Mouse (Mus musculus): ENCODE measurements at regions not wholly inside any gene's neighbourhood (a gene's known extent, or its start where the extent isn't known, plus 50 kb on each side); places are given as distances from the start of the nearest gene placed in this dataset.

GRCm38 (mm10) chr13:51937898-51938297 lies 91.4 kb downstream of the Gadd45g start:
- H3K9ac ChIP-seq = no peak overlapping the region
- no peak for ATAC-seq
- no peak overlapping the region for H3K27ac ChIP-seq
- no peak overlapping the region for H3K4me2 ChIP-seq (replicated peaks)
- H3K4me1 ChIP-seq (replicated peaks) = no peaks in the 10 kb centered on the region
- no peaks in the 10 kb centered on the region for H3K9me3 ChIP-seq
- 28% methylated on average over 7 of the region's 7 CpGs for WGBS
- no peak overlapping the region for H3K4me3 ChIP-seq (replicated peaks)
- no peaks in the 10 kb centered on the region for H3K36me3 ChIP-seq
- no peaks in the 10 kb centered on the region for H3K27me3 ChIP-seq (replicated peaks)

- H3K9me3 ChIP-seq = no peaks in the 10 kb centered on the region
- no peak overlapping the region for H3K4me3 ChIP-seq (replicated peaks)
- no peaks in the 10 kb centered on the region for H3K4me1 ChIP-seq (replicated peaks)
- WGBS = 85% methylated on average over 4 of the region's 4 CpGs
- H3K36me3 ChIP-seq = no peaks in the 10 kb centered on the region
- H3K4me2 ChIP-seq (replicated peaks) = no peak overlapping the region
- no peaks in the 10 kb centered on the region for H3K27me3 ChIP-seq (replicated peaks)
- ATAC-seq = no peak
- H3K27ac ChIP-seq = no peak overlapping the region
- no peak overlapping the region for H3K9ac ChIP-seq
These were observed 92.8 kb downstream of the Gadd45g start for GRCm38 (mm10) chr13:51939262-51939661.

GRCm38 (mm10) chr13:51939715-51940114 lies 93.2 kb downstream of the Gadd45g start:
- no peak overlapping the region for H3K4me2 ChIP-seq (replicated peaks)
- ATAC-seq = no peak
- H3K27me3 ChIP-seq (replicated peaks) = no peaks in the 10 kb centered on the region
- H3K36me3 ChIP-seq = no peaks in the 10 kb centered on the region
- no peaks in the 10 kb centered on the region for H3K9me3 ChIP-seq
- H3K4me1 ChIP-seq (replicated peaks) = no peaks in the 10 kb centered on the region
- H3K27ac ChIP-seq = no peak overlapping the region
- WGBS = 92% methylated on average over 6 of the region's 6 CpGs
- H3K9ac ChIP-seq = no peak overlapping the region
- H3K4me3 ChIP-seq (replicated peaks) = no peak overlapping the region

DNA sequence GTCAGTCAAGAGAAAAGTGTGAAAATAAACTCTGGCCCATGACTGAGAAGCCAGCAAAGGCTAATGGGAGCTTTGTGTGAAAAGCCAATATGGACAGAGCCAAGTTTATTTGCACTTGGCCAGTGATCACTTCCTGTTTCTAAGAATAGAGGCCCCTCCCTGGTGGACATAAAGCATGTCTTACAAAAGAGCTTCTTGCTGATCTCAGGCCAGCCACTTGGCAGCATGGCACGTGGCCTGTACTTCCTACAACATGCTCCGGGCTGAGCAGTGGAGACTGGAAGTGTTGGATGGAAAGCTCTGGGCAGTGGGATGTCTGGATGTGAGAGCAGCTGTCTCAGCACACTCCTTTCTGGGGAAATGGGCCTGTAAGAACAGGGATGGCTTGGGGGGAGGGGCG lies 99.7 kb downstream of the Gadd45g start:
- Histone ChIP-seq H3K9ac (no peak overlapping the region), H3K27ac (no peak overlapping the region), H3K9me3 (no peaks in the 10 kb centered on the region), H3K4me2 (replicated peaks) (no peak overlapping the region), H3K27me3 (replicated peaks) (no peaks in the 10 kb centered on the region), H3K4me1 (replicated peaks) (no peaks in the 10 kb centered on the region), H3K4me3 (replicated peaks) (no peak overlapping the region), H3K36me3 (no peaks in the 10 kb centered on the region)
- WGBS = 57% methylated on average over 3 of the region's 3 CpGs
- peak; percentile 71 for ATAC-seq

DNA sequence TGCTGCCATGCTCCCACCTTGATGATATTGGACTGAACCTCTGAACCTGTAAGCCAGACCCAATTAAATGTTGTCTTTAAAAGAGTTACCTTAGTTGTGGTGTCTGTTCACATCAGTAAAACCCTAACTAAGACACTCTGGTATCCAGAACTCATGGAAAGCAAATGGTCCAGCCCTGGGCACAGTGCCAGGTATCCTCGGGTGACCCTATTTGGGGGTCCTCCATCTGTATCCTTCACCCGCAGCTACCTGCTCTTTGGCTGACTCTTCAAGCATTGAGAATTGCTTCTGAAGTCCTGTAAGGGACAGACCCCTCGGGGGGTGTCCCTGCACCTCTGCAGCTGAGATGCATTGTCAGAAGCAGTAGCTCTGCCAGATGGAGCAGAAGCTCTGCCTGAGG lies 102.4 kb downstream of the Gadd45g start:
- H3K4me1 ChIP-seq (replicated peaks) = 0 out of 2 replicates have a peak, but pooled peaks cover 3% of the 10 kb centered on the region
- H3K4me3 ChIP-seq (replicated peaks) = no peak overlapping the region

GRCm38 (mm10) chr13:51951506-51952038 lies 105.1 kb downstream of the Gadd45g start:
- no peak for ATAC-seq
- Histone ChIP-seq H3K27me3 (replicated peaks) (no peaks in the 10 kb centered on the region), H3K36me3 (no peaks in the 10 kb centered on the region), H3K27ac (no peak overlapping the region), H3K4me2 (replicated peaks) (no peak overlapping the region), H3K4me1 (replicated peaks) (0 out of 2 replicates have a peak, but pooled peaks cover 3% of the 10 kb centered on the region), H3K9ac (no peak overlapping the region), H3K4me3 (replicated peaks) (no peak overlapping the region), H3K9me3 (no peaks in the 10 kb centered on the region)
- WGBS = 82% methylated on average over 7 of the region's 7 CpGs

More for the DNA sequence above, 102.4 kb downstream of the Gadd45g start:
- 87% methylated on average over 3 of the region's 3 CpGs for WGBS
- no peak overlapping the region for H3K27ac ChIP-seq
- no peak overlapping the region for H3K4me2 ChIP-seq (replicated peaks)
- no peak for ATAC-seq
- H3K9me3 ChIP-seq = no peaks in the 10 kb centered on the region
- H3K27me3 ChIP-seq (replicated peaks) = no peaks in the 10 kb centered on the region
- H3K9ac ChIP-seq = no peak overlapping the region
- H3K36me3 ChIP-seq = no peaks in the 10 kb centered on the region

- no peak for ATAC-seq
- no peaks in the 10 kb centered on the region for H3K27me3 ChIP-seq (replicated peaks)
- no peak overlapping the region for H3K27ac ChIP-seq
- H3K4me1 ChIP-seq (replicated peaks) = 0 out of 2 replicates have a peak, but pooled peaks cover 5% of the 10 kb centered on the region
- H3K9me3 ChIP-seq = no peaks in the 10 kb centered on the region
- no peak overlapping the region for H3K4me3 ChIP-seq (replicated peaks)
- no peak overlapping the region for H3K9ac ChIP-seq
- H3K36me3 ChIP-seq = no peaks in the 10 kb centered on the region
- WGBS = 63% methylated on average over 4 of the region's 4 CpGs
- no peak overlapping the region for H3K4me2 ChIP-seq (replicated peaks)
These were observed 106.6 kb downstream of the Gadd45g start for GRCm38 (mm10) chr13:51953084-51953483.

DNA sequence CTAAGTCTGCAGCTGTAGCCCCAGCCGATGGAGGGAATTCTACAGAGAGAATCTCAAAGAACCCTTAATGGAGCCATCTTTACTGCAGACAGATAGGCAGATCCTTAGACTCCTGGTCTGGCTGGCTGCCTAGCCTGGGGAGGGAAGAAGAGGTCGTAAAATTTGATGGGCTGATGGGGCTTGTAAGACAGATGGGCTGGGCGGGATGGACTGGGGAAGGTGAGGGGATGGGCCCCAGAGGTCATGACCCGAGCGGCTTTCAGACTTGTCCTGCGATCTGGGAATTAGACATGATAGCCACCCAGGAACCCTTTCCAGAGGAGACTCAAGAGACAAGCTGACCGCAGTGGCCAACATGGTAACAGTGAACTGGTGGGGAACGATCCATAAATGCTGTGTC lies 107.1 kb downstream of the Gadd45g start:
- Histone ChIP-seq H3K4me3 (replicated peaks) (no peak overlapping the region), H3K4me1 (replicated peaks) (0 out of 2 replicates have a peak, but pooled peaks cover 8% of the 10 kb centered on the region), H3K9me3 (no peaks in the 10 kb centered on the region), H3K27ac (no peak overlapping the region), H3K4me2 (replicated peaks) (no peak overlapping the region), H3K36me3 (no peaks in the 10 kb centered on the region), H3K9ac (no peak overlapping the region), H3K27me3 (replicated peaks) (no peaks in the 10 kb centered on the region)
- no peak for ATAC-seq
- WGBS = 51% methylated on average over 8 of the region's 8 CpGs

GRCm38 (mm10) chr13:51957101-51957500 lies 110.6 kb downstream of the Gadd45g start:
- WGBS = 48% methylated on average over 8 of the region's 8 CpGs
- Histone ChIP-seq H3K36me3 (no peaks in the 10 kb centered on the region), H3K4me1 (replicated peaks) (peaks cover 12% of the 10 kb centered on the region; the same call in 1 of the 2 replicates), H3K27me3 (replicated peaks) (no peaks in the 10 kb centered on the region), H3K4me3 (replicated peaks) (no peak overlapping the region), H3K4me2 (replicated peaks) (no peak overlapping the region), H3K9ac (no peak overlapping the region), H3K9me3 (no peaks in the 10 kb centered on the region), H3K27ac (no peak overlapping the region)
- no peak for ATAC-seq

GRCm38 (mm10) chr13:51959591-51959990 lies 113.1 kb downstream of the Gadd45g start:
- peaks cover 25% of the 10 kb centered on the region for H3K4me1 ChIP-seq (replicated peaks)
- no peaks in the 10 kb centered on the region for H3K27me3 ChIP-seq (replicated peaks)
- WGBS = 78% methylated on average over 8 of the region's 8 CpGs
- no peaks in the 10 kb centered on the region for H3K36me3 ChIP-seq
- H3K9me3 ChIP-seq = no peaks in the 10 kb centered on the region
- H3K4me3 ChIP-seq (replicated peaks) = no peak overlapping the region
- no peak for ATAC-seq
- no peak overlapping the region for H3K27ac ChIP-seq
- H3K9ac ChIP-seq = no peak overlapping the region
- H3K4me2 ChIP-seq (replicated peaks) = no peak overlapping the region

- H3K27me3 ChIP-seq (replicated peaks) = no peaks in the 10 kb centered on the region
- peaks cover 30% of the 10 kb centered on the region for H3K4me1 ChIP-seq (replicated peaks)
- H3K4me3 ChIP-seq (replicated peaks) = no peak overlapping the region
- no peaks in the 10 kb centered on the region for H3K36me3 ChIP-seq
- ATAC-seq = no peak
- H3K27ac ChIP-seq = no peak overlapping the region
- H3K4me2 ChIP-seq (replicated peaks) = no peak overlapping the region
- 85% methylated on average over 4 of the region's 4 CpGs for WGBS
- no peak overlapping the region for H3K9ac ChIP-seq
- no peaks in the 10 kb centered on the region for H3K9me3 ChIP-seq
These were observed 113.8 kb downstream of the Gadd45g start for GRCm38 (mm10) chr13:51960262-51960661.

DNA sequence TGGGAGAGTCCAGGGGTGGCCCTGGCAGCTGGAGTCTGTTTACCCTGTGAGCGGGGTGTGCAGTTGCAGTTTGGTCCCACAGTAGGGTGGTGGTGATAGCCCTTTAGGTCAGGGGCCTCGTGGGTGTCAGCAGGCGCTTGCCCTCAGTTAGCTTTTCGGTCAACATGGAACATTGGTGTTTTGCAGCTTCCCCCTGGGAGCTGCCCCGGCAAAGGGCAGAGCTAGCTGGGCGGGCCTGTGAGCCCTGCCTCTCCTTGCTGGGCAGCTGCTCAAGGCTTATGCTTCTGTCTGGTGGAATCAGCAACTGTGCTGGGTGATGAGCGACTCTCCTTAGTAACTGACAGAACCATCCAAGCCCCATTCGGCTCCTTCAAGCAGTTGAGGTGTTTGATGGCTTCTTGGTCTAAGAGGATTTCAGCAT lies 115.7 kb downstream of the Gadd45g start:
- ATAC-seq = no peak
- Histone ChIP-seq H3K9ac (no peak overlapping the region), H3K27ac (no peak overlapping the region), H3K9me3 (no peaks in the 10 kb centered on the region), H3K27me3 (replicated peaks) (no peaks in the 10 kb centered on the region), H3K4me2 (replicated peaks) (no peak overlapping the region), H3K36me3 (no peaks in the 10 kb centered on the region), H3K4me3 (replicated peaks) (no peak overlapping the region), H3K4me1 (replicated peaks) (peaks cover 34% of the 10 kb centered on the region)
- WGBS = 55% methylated on average over 8 of the region's 8 CpGs

GRCm38 (mm10) chr13:51962676-51963075 lies 116.2 kb downstream of the Gadd45g start:
- Histone ChIP-seq H3K4me2 (replicated peaks) (no peak overlapping the region), H3K36me3 (no peaks in the 10 kb centered on the region), H3K9me3 (no peaks in the 10 kb centered on the region), H3K27me3 (replicated peaks) (no peaks in the 10 kb centered on the region), H3K27ac (no peak overlapping the region), H3K4me1 (replicated peaks) (peaks cover 34% of the 10 kb centered on the region), H3K4me3 (replicated peaks) (no peak overlapping the region), H3K9ac (no peak overlapping the region)
- 40% methylated on average over 5 of the region's 5 CpGs for WGBS
- no peak for ATAC-seq

Data from intestine, embryonic 15.5 days (tissue).